Mouse (Mus musculus) limb, embryonic 10.5 days (tissue): ENCODE measurements around the gene Tex33. TPM values are rescaled to one million over a fixed set of nuclear protein-coding genes. Genes with fewer than 3 reads are reported as not detected.
A peak's percentile ranks its signal among the peaks of the same experiment; 100 is the strongest.
"Not testable (repeated sequence)": the region's sequence is repeated elsewhere in the genome, so short reads cannot be mapped to it uniquely, and the experiment has no call there.

Source experiments
- DNase-seq: peaks from one replicate; pipeline ENCODE4 v3.0.0-alpha.2; 2017; ENCODE audit warnings: low spot score
- H3K27ac ChIP-seq: fragments of 300-500 bp; sonication (generic); 2 replicates; pipeline ENCODE4 v1.5.1; 2016; ENCODE audit warnings: mild to moderate bottlenecking
- H3K27me3 ChIP-seq: fragments of 300-500 bp; sonication (generic); 2 replicates; pipeline ENCODE4 v1.6.1; 2016; ENCODE audit warnings: low read depth, mild to moderate bottlenecking; ENCODE audit not compliant: poor library complexity, severe bottlenecking
- H3K36me3 ChIP-seq: fragments of 300-500 bp; sonication (generic); 2 replicates; pipeline ENCODE4 v1.6.1; 2016; ENCODE audit warnings: mild to moderate bottlenecking, moderate library complexity
- H3K4me1 ChIP-seq: fragments of 300-500 bp; sonication (generic); 2 replicates; pipeline ENCODE4 v1.6.1; 2016
- H3K4me3 ChIP-seq: fragments of 300-500 bp; sonication (generic); 2 replicates; pipeline ENCODE4 v1.5.1; 2016; ENCODE audit warnings: mild to moderate bottlenecking, moderate library complexity
- H3K9me3 ChIP-seq: fragments of 300-500 bp; sonication (generic); replicated peaks from 2 replicates; pipeline ENCODE4 v1.6.1; 2016; ENCODE audit warnings: mild to moderate bottlenecking
- WGBS: fragments of 180-500 bp; shearing (Covaris S2); methylation state at CpG from one replicate; pipeline ENCODE4 v1.1.7; 2016; 5-methylcytosine and 5-hydroxymethylcytosine counted together
- polyA plus RNA-seq: library from polyadenylated mRNA; unstranded; fragments of >200 nt; fragmentation: Nextera tagmentation; extraction: Ambion mirVana; gene quantifications from 2 replicates; pipeline ENCODE4 v1.2.1, GENCODE M21; 2016

The Tex33 gene
- polyA plus RNA-seq, 1 experiment from 2014 or later, result not detected

- no peaks in the 10 kb centered on the region for H3K9me3 ChIP-seq
- H3K36me3 ChIP-seq, result no peaks in the 10 kb centered on the region
- 0 out of 2 replicates have a peak, but pooled peaks cover 6% of the 10 kb centered on the region for H3K27me3 ChIP-seq
- no peak overlapping the region for H3K27ac ChIP-seq
- H3K4me3 ChIP-seq, result no peak overlapping the region
- 76% methylated on average over 3 of the region's 3 CpGs for WGBS
- no peak for DNase-seq
- no peaks in the 10 kb centered on the region for H3K4me1 ChIP-seq
These were observed 44.0 kb downstream of the Tex33 start for GRCm38 (mm10) chr15:78351586-78352165.

GRCm38 (mm10) chr15:78344567-78344966 is 51.1 kb downstream of the Tex33 start:
- no peaks in the 10 kb centered on the region for H3K9me3 ChIP-seq
- H3K27me3 ChIP-seq, result no peaks in the 10 kb centered on the region
- no peak overlapping the region for H3K27ac ChIP-seq
- no peaks in the 10 kb centered on the region for H3K36me3 ChIP-seq
- 83% methylated on average over 3 of the region's 3 CpGs for WGBS
- H3K4me1 ChIP-seq, result no peaks in the 10 kb centered on the region
- no peak for DNase-seq
- H3K4me3 ChIP-seq, result no peak overlapping the region

DNA sequence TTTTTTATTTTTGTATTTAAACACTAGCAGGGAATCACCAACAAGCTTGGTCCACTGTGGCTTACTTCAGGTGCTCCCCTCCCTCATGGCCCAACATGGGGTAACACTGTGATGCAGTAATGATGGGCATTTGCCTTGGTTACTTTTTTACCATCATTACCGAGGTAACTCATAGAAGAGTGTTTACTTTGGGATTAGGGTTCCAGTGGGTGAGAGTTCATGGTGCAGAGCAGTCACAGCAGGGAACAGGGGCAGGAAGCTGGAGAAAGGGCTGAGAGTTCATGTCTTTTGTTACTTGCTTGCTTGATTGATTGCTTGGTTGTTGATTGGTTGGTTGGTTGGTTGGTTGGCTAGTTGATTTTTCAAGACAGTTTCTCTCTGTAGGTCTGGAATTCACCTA is 52.0 kb downstream of the Tex33 start:
- Histone ChIP-seq H3K27ac (no peak overlapping the region), H3K9me3 (no peaks in the 10 kb centered on the region), H3K4me3 (no peak overlapping the region), H3K4me1 (no peaks in the 10 kb centered on the region), H3K36me3 (no peaks in the 10 kb centered on the region), H3K27me3 (no peaks in the 10 kb centered on the region)
- 26% methylated on average over 1 of the region's 1 CpGs for WGBS
- DNase-seq, result no peak

GRCm38 (mm10) chr15:78340919-78341318 is 54.8 kb downstream of the Tex33 start:
- H3K4me1 ChIP-seq, H3K9me3 ChIP-seq, H3K27me3 ChIP-seq, H3K4me3 ChIP-seq, H3K36me3 ChIP-seq, DNase-seq, H3K27ac ChIP-seq: not testable (repeated sequence)
- 77% methylated on average over 7 of the region's 7 CpGs for WGBS

DNA sequence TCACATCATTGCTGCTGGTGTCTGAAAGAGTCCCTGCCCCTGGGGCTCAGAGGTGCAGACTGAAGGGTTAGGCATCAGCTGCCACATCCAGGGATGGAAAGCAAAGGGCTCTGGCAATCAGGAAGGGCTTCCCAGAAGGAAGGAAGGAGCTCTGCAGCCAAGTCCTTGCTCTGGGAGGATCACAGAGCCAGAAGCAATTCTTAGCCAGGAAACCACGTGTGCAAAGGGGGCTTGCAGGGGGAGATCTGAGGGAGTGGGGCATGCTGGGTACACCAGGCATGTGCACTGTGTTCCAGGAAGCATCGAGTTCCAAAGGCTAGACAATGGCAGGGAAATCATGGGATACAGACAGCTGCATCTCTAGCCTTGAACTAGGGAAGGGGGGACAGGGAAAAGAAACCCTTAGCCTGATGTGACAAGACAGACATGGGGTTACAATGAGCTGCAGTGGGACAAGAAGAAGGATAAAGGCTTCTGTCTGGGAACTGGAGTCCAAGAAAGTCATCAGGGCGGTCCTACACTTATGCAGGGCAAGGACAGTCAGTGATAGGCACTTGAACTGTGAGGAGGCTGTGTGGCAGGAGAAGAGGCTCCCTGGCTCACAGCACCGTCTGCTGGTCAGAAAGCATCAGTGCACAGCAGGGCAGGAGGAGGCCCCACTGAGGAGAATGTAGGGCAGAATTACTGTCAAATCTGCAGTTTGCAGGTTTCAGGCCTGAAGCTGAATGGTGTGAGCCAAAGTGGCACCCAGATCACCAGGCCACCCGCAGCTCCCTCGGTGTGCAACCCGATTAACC is 55.9 kb downstream of the Tex33 start:
- H3K4me1 ChIP-seq, H3K27me3 ChIP-seq, H3K36me3 ChIP-seq, H3K27ac ChIP-seq, H3K4me3 ChIP-seq, H3K9me3 ChIP-seq: not testable (repeated sequence)
- DNase-seq, result peak; percentile 37
- 38% methylated on average over 7 of the region's 7 CpGs for WGBS

DNA sequence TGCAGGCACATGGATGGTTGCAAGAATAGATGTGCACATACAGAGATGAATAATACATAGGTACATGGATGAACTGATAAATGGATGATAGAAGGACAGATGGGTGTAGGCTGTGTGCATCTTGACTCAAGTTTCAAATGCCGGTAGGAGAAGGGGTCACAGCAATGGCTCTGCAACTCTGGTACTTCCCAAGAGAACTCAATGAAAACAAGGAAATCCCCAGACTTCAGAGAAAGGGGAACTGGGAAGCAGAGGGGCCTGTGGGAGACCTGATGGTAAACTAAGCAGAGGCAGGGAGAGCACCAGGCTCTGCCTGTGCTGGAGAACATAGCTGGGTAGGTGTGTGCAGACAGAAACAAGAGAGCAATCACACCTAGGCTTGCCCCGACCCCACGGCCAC is 61.3 kb downstream of the Tex33 start:
- Histone ChIP-seq H3K4me3 (no peak overlapping the region), H3K9me3 (no peaks in the 10 kb centered on the region), H3K27ac (no peak overlapping the region), H3K27me3 (no peaks in the 10 kb centered on the region), H3K36me3 (no peaks in the 10 kb centered on the region), H3K4me1 (0 out of 2 replicates have a peak, but pooled peaks cover 4% of the 10 kb centered on the region)
- 85% methylated on average over 3 of the region's 3 CpGs for WGBS
- no peak for DNase-seq

DNA sequence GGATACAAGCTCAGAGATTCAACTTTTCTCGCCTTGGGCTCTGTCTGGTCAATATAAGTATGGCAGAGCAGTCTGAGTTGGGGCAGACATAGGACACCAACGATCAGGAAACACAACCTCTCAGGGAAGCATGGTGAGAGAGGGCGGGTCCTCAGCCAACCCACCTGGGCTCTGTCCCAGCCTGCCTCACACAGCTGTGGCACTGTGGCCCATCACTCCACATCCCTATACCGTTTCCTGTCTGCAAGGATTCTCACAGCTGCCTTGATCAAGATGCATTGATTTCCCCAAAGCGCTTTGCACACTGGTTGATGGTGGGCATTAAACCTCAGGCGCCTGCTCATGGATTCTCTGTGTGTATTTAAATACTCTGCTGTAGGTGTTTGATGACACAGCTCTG is 62.7 kb downstream of the Tex33 start:
- Histone ChIP-seq H3K4me1 (0 out of 2 replicates have a peak, but pooled peaks cover 4% of the 10 kb centered on the region), H3K36me3 (no peaks in the 10 kb centered on the region), H3K27ac (no peak overlapping the region), H3K9me3 (no peaks in the 10 kb centered on the region), H3K27me3 (no peaks in the 10 kb centered on the region), H3K4me3 (no peak overlapping the region)
- no peak for DNase-seq
- 72% methylated on average over 6 of the region's 6 CpGs for WGBS

- H3K27ac ChIP-seq, result no peak overlapping the region
- 0 out of 2 replicates have a peak, but pooled peaks cover 4% of the 10 kb centered on the region for H3K4me1 ChIP-seq
- H3K27me3 ChIP-seq, result no peaks in the 10 kb centered on the region
- H3K9me3 ChIP-seq, result no peaks in the 10 kb centered on the region
- DNase-seq, result no peak
- H3K4me3 ChIP-seq, result no peak overlapping the region
- H3K36me3 ChIP-seq, result no peaks in the 10 kb centered on the region
- 75% methylated on average over 5 of the region's 5 CpGs for WGBS
These were observed 64.0 kb downstream of the Tex33 start for GRCm38 (mm10) chr15:78331523-78332340.

DNA sequence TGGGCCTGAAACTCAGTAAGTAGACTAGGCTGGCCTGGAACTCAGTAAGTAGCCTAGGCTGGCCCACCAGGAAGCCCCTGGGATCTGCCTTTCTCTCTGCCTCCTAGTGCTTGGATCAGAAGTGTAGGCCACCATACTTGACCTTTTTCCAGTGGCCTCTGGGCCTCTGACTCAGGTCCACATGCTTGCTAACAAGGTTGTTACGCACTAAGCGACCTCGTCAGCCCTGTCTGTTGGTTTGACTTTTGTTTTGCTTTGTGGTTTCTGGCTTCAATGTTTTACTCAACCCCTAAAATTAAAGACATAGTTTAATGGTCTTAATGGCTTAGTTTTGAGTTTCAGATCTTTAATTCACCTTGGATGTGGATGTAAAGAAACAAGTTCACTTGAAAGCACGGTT is 65.0 kb downstream of the Tex33 start:
- no peaks in the 10 kb centered on the region for H3K36me3 ChIP-seq
- no peaks in the 10 kb centered on the region for H3K9me3 ChIP-seq
- DNase-seq, result no peak
- H3K27me3 ChIP-seq, result no peaks in the 10 kb centered on the region
- H3K27ac ChIP-seq, result no peak overlapping the region
- 0 out of 2 replicates have a peak, but pooled peaks cover 4% of the 10 kb centered on the region for H3K4me1 ChIP-seq
- 86% methylated on average over 4 of the region's 4 CpGs for WGBS
- H3K4me3 ChIP-seq, result no peak overlapping the region

- not testable (repeated sequence) for DNase-seq, H3K4me1 ChIP-seq, H3K9me3 ChIP-seq, H3K27ac ChIP-seq, H3K36me3 ChIP-seq, H3K27me3 ChIP-seq, H3K4me3 ChIP-seq
- 86% methylated on average over 6 of the region's 6 CpGs for WGBS
These were observed 65.7 kb downstream of the Tex33 start for GRCm38 (mm10) chr15:78329972-78330371.

DNA sequence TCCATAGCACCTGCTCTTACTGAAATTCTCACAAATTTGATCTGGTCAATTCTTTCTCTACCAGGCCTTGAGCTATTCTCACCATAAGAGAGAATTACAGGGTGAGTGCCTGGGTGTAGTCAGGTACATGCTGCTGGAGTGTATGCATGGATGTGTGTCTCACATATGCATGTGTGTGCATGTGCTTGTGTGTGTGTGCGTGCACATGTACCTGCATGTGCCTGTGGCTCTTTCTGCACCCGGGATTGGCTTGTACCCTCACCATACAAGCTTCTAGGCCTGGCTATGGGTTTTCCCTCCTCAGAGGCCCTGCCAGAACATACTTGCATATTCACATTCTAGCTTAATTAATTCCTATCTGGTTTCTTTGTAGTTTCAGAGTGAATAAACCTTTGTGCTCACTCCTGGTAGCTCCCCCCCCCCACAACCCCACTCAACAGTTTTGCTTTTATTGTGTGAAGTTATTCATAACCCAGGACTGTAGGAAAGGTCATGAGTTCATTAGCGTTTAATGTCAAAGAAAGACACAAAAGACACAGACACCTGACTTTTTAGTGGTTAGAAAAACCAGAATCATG is 67.1 kb downstream of the Tex33 start:
- DNase-seq, result no peak
- Histone ChIP-seq H3K27me3 (no peaks in the 10 kb centered on the region), H3K27ac (no peak overlapping the region), H3K4me3 (no peak overlapping the region), H3K4me1 (0 out of 2 replicates have a peak, but pooled peaks cover 4% of the 10 kb centered on the region), H3K36me3 (no peaks in the 10 kb centered on the region), H3K9me3 (no peaks in the 10 kb centered on the region)
- 87% methylated on average over 3 of the region's 3 CpGs for WGBS
